Mouse (Mus musculus) stomach, embryonic 16.5 days (tissue): ENCODE measurements around the gene Rsbn1. TPM values are rescaled to one million over a fixed set of nuclear protein-coding genes. Genes with fewer than 3 reads are reported as not detected.

Experiments
- ATAC-seq: fragments of 200-750 bp; cut with Nextera tagmentation; 2 replicates; pipeline ENCODE4 v1.8.0; 2017; ENCODE audit warnings: moderate number of reproducible peaks, moderate TSS enrichment; ENCODE audit not compliant: insufficient read depth, low FRiP score
- H3K27ac ChIP-seq: fragments of 300-500 bp; sonication (generic); 2 replicates; pipeline ENCODE4 v1.5.1; 2014; ENCODE audit warnings: low read length
- H3K27me3 ChIP-seq: fragments of 300-500 bp; sonication (generic); 2 replicates; pipeline ENCODE4 v1.6.1; 2014; ENCODE audit warnings: low read length, control low read depth, mixed read lengths; ENCODE audit not compliant: control insufficient read depth, insufficient read depth
- H3K36me3 ChIP-seq: fragments of 300-500 bp; sonication (generic); 2 replicates; pipeline ENCODE4 v1.6.1; 2014; ENCODE audit warnings: low read length; ENCODE audit not compliant: control insufficient read depth, insufficient read depth
- H3K4me1 ChIP-seq: fragments of 300-500 bp; sonication (generic); 2 replicates; pipeline ENCODE4 v1.6.1; 2014; ENCODE audit warnings: low read length, control low read depth, mixed read lengths; ENCODE audit not compliant: control insufficient read depth, insufficient read depth
- H3K4me2 ChIP-seq: fragments of 300-500 bp; sonication (generic); 2 replicates; pipeline ENCODE4 v1.6.1; 2014; ENCODE audit warnings: low read depth, low read length, mixed read lengths
- H3K4me3 ChIP-seq: fragments of 300-500 bp; sonication (generic); replicated peaks from 2 replicates; pipeline ENCODE4 v1.5.1; 2014; ENCODE audit warnings: mild to moderate bottlenecking, low read length
- H3K9ac ChIP-seq: fragments of 300-500 bp; sonication (generic); 2 replicates; pipeline ENCODE4 v1.6.1; 2014; ENCODE audit warnings: low read length
- H3K9me3 ChIP-seq: fragments of 300-500 bp; sonication (generic); replicated peaks from 2 replicates; pipeline ENCODE4 v1.6.1; 2016; ENCODE audit warnings: low read length, control low read depth; ENCODE audit not compliant: control insufficient read depth
- WGBS: fragments of 180-500 bp; shearing (Covaris S2); extraction: QIAGEN DNeasy Blood & Tissue Kit; methylation state at CpG from one replicate; pipeline ENCODE4 v1.1.7; 2014; 5-methylcytosine and 5-hydroxymethylcytosine counted together
- polyA plus RNA-seq: library from polyadenylated mRNA; unstranded; fragments of >200 nt; fragmentation: Nextera tagmentation; extraction: Ambion mirVana; gene quantifications from 2 replicates; pipeline ENCODE4 v1.2.1, GENCODE M21; 2015

Gene Rsbn1
- polyA plus RNA-seq, 1 experiment from 2014 or later = 7.3 TPM

GRCm38 (mm10) chr3:103904705-103905104 lies 9.2 kb upstream of the Rsbn1 start:
- no peaks in the 10 kb centered on the region for H3K9me3 ChIP-seq
- ATAC-seq = no peak
- WGBS = 84% methylated on average over 1 of the region's 1 CpGs

GRCm38 (mm10) chr3:103907335-103908030 lies 6.4 kb upstream of the Rsbn1 start:
- Histone ChIP-seq H3K27me3 (no peaks in the 10 kb centered on the region), H3K4me3 (no peak overlapping the region), H3K36me3 (no peaks in the 10 kb centered on the region), H3K9me3 (no peaks in the 10 kb centered on the region), H3K4me2 (no peak overlapping the region), H3K9ac (no peak overlapping the region), H3K4me1 (no peaks in the 10 kb centered on the region), H3K27ac (no peak overlapping the region)
- 86% methylated on average over 5 of the region's 5 CpGs for WGBS
- ATAC-seq = no peak

More at GRCm38 (mm10) chr3:103904705-103905104, 9.2 kb upstream of the Rsbn1 start:
- no peaks in the 10 kb centered on the region for H3K36me3 ChIP-seq
- no peaks in the 10 kb centered on the region for H3K4me1 ChIP-seq
- H3K9ac ChIP-seq = no peak overlapping the region
- no peaks in the 10 kb centered on the region for H3K27me3 ChIP-seq
- no peak overlapping the region for H3K27ac ChIP-seq
- no peak overlapping the region for H3K4me3 ChIP-seq
- H3K4me2 ChIP-seq = no peak overlapping the region

- 62% methylated on average over 2 of the region's 2 CpGs for WGBS
- no peaks in the 10 kb centered on the region for H3K4me1 ChIP-seq
- H3K4me2 ChIP-seq = no peak overlapping the region
- H3K27ac ChIP-seq = no peak overlapping the region
- no peak for ATAC-seq
- no peaks in the 10 kb centered on the region for H3K27me3 ChIP-seq
- H3K4me3 ChIP-seq = no peak overlapping the region
- H3K36me3 ChIP-seq = no peaks in the 10 kb centered on the region
- no peak overlapping the region for H3K9ac ChIP-seq
- H3K9me3 ChIP-seq = no peaks in the 10 kb centered on the region
Measured at GRCm38 (mm10) chr3:103908781-103909180, 5.1 kb upstream of the Rsbn1 start.

- H3K36me3 ChIP-seq = no peaks in the 10 kb centered on the region
- WGBS = 5% methylated on average over 11 of the region's 11 CpGs
- H3K4me1 ChIP-seq = peaks cover 10% of the 10 kb centered on the region
- H3K4me2 ChIP-seq = peak overlapping the region; percentile 56
- no peak for ATAC-seq
- no peaks in the 10 kb centered on the region for H3K9me3 ChIP-seq
- H3K9ac ChIP-seq = peak overlapping the region; percentile 99
- H3K27me3 ChIP-seq = no peaks in the 10 kb centered on the region
- peak overlapping the region; percentile 93 for H3K27ac ChIP-seq
- H3K4me3 ChIP-seq = peak overlapping the region; percentile 98
Measured at GRCm38 (mm10) chr3:103913451-103913961, 414 bp upstream of the Rsbn1 start.

GRCm38 (mm10) chr3:103914732-103915508 lies 1.0 kb downstream of the Rsbn1 start:
- Histone ChIP-seq H3K9ac (peak overlapping the region; percentile 99), H3K4me1 (peaks cover 10% of the 10 kb centered on the region), H3K27ac (peak overlapping the region; percentile 93), H3K36me3 (no peaks in the 10 kb centered on the region), H3K27me3 (no peaks in the 10 kb centered on the region), H3K4me3 (peak overlapping the region; percentile 98), H3K9me3 (no peaks in the 10 kb centered on the region), H3K4me2 (peak overlapping the region; percentile 77)
- WGBS = under 1% methylated on average over 60 of the region's 60 CpGs
- ATAC-seq = peak; percentile 27; the same call in 1 of the 2 replicates

DNA sequence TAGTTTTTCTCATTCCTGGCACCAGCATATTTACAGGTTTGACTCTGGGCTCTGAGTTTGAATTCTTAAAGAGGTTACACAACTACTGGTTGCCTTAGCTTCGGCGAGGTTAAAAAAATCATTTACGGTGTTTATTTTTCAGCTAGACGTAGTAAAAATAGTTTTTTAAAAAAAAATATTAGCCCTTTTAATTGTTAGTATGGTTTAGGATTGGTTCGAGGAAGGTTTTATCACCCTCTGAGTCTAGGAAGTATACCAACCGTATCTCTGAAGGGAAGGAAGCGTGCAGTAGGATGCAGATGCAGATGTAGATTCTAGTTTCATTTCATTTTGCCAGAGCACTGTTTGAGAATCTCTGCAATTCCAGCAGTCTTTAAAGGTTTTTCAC lies 1.6 kb downstream of the Rsbn1 start:
- no peak for ATAC-seq
- peaks cover 10% of the 10 kb centered on the region for H3K4me1 ChIP-seq
- H3K9me3 ChIP-seq = no peaks in the 10 kb centered on the region
- WGBS = 3% methylated on average over 7 of the region's 7 CpGs
- H3K27ac ChIP-seq = peak overlapping the region; percentile 93; the same call in 1 of the 2 replicates
- H3K4me3 ChIP-seq = peak overlapping the region; percentile 98
- H3K9ac ChIP-seq = peak overlapping the region; percentile 99
- H3K27me3 ChIP-seq = no peaks in the 10 kb centered on the region
- no peaks in the 10 kb centered on the region for H3K36me3 ChIP-seq
- peak overlapping the region; percentile 77 for H3K4me2 ChIP-seq

DNA sequence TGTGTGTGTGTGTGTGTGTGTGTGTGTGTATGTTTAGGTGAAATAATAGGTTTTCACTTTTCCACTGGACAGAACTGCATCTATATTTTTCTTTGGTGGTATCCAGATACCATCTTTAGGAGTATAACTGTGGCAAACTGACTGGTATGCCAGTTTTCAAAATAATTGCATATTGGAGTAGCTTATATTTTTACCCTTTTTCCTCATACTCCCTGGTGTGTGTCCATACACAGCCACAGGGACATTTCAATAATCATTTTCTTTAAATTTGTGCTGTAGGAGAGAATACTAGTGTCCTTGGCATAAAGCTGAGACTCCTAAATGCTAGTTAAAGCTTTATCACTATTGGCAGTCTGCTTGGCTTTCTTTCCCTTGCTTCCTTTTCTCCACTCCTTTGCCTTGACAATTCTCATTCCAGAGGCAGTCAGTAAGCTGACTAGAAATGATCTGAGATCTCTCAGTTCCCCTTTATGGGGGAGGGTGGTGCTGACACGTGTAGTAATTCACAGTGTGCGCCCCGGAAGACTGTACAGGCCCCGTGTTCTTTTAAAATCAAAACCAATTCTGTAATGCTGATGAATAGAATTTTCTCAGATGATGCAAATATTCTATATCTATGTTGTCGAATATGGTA lies 2.4 kb downstream of the Rsbn1 start:
- peak overlapping the region; percentile 28 for H3K4me3 ChIP-seq
- peak overlapping the region; percentile 53; the same call in 1 of the 2 replicates for H3K9ac ChIP-seq
- WGBS = 38% methylated on average over 5 of the region's 5 CpGs
- H3K9me3 ChIP-seq = no peaks in the 10 kb centered on the region
- no peak for ATAC-seq
- H3K27me3 ChIP-seq = no peaks in the 10 kb centered on the region
- peak overlapping the region; percentile 56 for H3K4me2 ChIP-seq
- H3K36me3 ChIP-seq = no peaks in the 10 kb centered on the region
- H3K4me1 ChIP-seq = peaks cover 10% of the 10 kb centered on the region
- peak overlapping the region; percentile 13; the same call in 1 of the 2 replicates for H3K27ac ChIP-seq

DNA sequence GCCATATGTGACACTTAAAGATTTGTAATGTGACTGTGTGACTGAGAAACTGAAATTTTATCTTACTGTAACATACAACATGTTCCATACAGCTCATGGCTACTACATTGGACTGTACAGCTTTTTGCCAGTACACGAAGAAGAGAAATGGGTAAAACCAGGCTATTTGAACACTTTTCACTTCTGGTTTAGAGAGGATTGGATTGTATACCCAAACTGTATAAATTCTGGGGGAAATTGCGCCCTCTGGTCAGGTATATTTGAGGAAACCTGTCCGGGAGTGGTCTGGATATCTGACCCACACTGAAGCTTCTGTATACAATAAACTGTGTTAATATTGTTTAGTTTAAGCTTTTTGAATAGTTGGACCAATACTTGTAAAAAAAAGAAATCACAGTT lies 2.9 kb downstream of the Rsbn1 start:
- 44% methylated on average over 3 of the region's 3 CpGs for WGBS
- ATAC-seq = no peak
- Histone ChIP-seq H3K4me1 (peaks cover 10% of the 10 kb centered on the region), H3K9ac (no peak overlapping the region), H3K27me3 (no peaks in the 10 kb centered on the region), H3K4me3 (peak overlapping the region; percentile 28), H3K27ac (no peak overlapping the region), H3K4me2 (peak overlapping the region; percentile 56), H3K9me3 (no peaks in the 10 kb centered on the region), H3K36me3 (no peaks in the 10 kb centered on the region)

GRCm38 (mm10) chr3:103920094-103920493 lies 6.2 kb downstream of the Rsbn1 start:
- no peaks in the 10 kb centered on the region for H3K27me3 ChIP-seq
- ATAC-seq = no peak
- H3K9me3 ChIP-seq = no peaks in the 10 kb centered on the region
- 92% methylated on average over 1 of the region's 1 CpGs for WGBS
- no peak overlapping the region for H3K4me2 ChIP-seq
- H3K36me3 ChIP-seq = no peaks in the 10 kb centered on the region
- peaks cover 17% of the 10 kb centered on the region for H3K4me1 ChIP-seq
- no peak overlapping the region for H3K4me3 ChIP-seq
- H3K27ac ChIP-seq = no peak overlapping the region
- no peak overlapping the region for H3K9ac ChIP-seq
